Mouse (Mus musculus) central nervous system, embryonic 11.5 days (tissue): ENCODE measurements around the gene Atoh7. TPM values are rescaled to one million over a fixed set of nuclear protein-coding genes. Genes with fewer than 3 reads are reported as not detected.

ENCODE experiments used
- polyA plus RNA-seq: library from polyadenylated mRNA; depleted of rRNA; stranded (reverse); fragments of >200 nt; gene quantifications from 2 replicates; pipeline ENCODE4 v1.2.3, GENCODE M21; 2012; rRNA removed

Gene Atoh7
- polyA plus RNA-seq = 0.62 and 0.67 TPM in 2 replicates

DNA sequence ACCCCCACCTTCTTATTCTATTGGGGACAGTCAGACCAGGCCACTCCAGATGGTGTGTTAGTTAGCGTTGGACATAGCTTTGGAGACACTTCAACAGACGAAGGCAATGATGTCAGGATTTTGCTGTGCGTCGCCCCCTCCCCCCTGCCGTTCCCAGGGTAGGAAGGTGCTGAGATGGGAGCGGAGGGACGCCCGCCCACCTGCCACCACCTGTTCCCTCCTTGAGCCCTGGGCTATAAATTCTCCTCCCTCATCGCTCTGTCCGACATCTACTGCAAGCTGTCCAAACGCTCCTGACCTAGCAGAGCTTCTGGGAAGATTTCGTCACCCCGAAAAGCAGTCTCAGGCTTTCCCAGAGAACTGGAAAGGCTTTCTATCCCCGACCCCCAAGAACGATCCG lies at the start of gene Atoh7:
Atoh7 (plus strand) TSS at position 131 of the 400 bp plus-strand sequence.

DNA sequence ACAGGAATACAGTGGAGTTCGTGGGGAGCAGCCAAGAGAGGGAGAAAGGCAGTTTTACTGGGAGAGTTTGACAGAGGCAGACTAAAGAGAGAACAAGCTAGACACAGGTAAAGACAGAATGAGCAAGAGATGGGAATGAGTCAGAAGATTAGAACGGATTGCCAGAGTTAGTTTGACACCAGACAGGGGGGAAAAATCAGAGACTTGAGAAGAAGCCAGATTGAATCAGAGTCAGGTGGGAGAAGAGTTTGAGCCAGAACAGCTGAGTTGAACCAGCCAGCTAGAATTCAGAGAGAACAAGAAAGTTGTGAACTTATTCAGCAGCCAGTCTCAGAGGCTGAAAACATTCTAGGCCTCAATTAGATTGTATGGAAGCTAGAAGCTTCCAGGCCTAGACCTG lies 39.6 kb upstream of the Atoh7 start, which contains the start of gene Pbld1:
Pbld1 (plus strand) TSS at position 301 of the 400 bp plus-strand sequence.

Other genes starting within 250 kb of the Atoh7 start
- gene Tet1, start 190.7 kb upstream of the Atoh7 start, polyA plus RNA-seq = 4.4 and 7.0 TPM in 2 replicates
- gene Slc25a16, start 179.0 kb upstream of the Atoh7 start, polyA plus RNA-seq = 11.2 and 12.7 TPM in 2 replicates
- gene Dna2, start 152.6 kb upstream of the Atoh7 start, polyA plus RNA-seq = 36.1 and 36.9 TPM in 2 replicates
- 21.2 and 22.4 TPM in 2 replicates for gene Rufy2, start 119.4 kb upstream of the Atoh7 start, polyA plus RNA-seq
- gene Hnrnph3, start 75.4 kb upstream of the Atoh7 start, polyA plus RNA-seq = 217 and 220 TPM in 2 replicates
- 2.2 and 2.5 TPM in 2 replicates for gene Pbld2, start 75.3 kb upstream of the Atoh7 start, polyA plus RNA-seq
- 0.71 and 0.72 TPM in 2 replicates for gene Pbld1, start 39.5 kb upstream of the Atoh7 start, polyA plus RNA-seq
- gene Mypn, start 104.3 kb downstream of the Atoh7 start, polyA plus RNA-seq = 0.06 and 0.70 TPM in 2 replicates
- gene Herc4, start 144.2 kb downstream of the Atoh7 start, polyA plus RNA-seq = 43.5 and 48.8 TPM in 2 replicates